Mouse (Mus musculus): ENCODE data around the gene Kat2b.

- peak; percentile 43 for TF ChIP-seq CTCF (IDR thresholded peaks at IDR 0.05; ENCODE audit: low read depth, low read length)
- no peak for TF ChIP-seq POLR2A (IDR thresholded peaks at IDR 0.05; ENCODE audit: extremely low read depth, insufficient read depth, low read length)
Observed at GRCm38 (mm10) chr17:53678716-53679115, 112.1 kb downstream of the Kat2b start.
